Mouse (Mus musculus) ES-Bruce4 (cell line): Measurements from ENCODE around the gene Lrrtm3.

Experiments
- CTCF ChIP-seq: IDR thresholded peaks from one replicate; pipeline ENCODE4 v1.8.1; 2011; ENCODE audit warnings: low read depth, low read length
- EP300 ChIP-seq: IDR thresholded peaks from 2 replicates; pipeline ENCODE4 v1.6.1; 2011; ENCODE audit warnings: low read depth, low read length; ENCODE audit not compliant: insufficient read depth
- POLR2A ChIP-seq: IDR thresholded peaks from one replicate; pipeline ENCODE4 v1.8.1; 2011; ENCODE audit warnings: low read length; ENCODE audit not compliant: insufficient read depth

DNA sequence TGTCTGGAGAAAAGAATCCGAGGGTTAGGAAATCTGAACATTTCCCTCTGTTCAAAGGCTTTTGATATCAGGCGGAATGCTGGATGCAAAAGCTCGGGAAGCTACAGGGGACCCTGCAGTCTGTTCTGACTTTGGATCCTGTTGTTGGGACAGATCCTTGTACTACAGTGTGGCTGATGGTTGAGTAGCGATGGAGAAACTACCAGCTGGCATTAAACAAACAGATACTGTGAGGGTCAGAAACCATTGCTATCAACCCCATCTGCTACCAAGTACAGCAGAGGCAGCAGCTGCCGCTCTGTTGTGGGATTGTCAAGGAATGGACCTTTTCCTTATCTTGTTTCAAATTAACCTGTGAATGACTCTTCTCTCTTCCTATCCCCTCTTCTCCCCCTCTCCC, 156.1 kb downstream of the Lrrtm3 start:
- no peak for TF ChIP-seq EP300
- TF ChIP-seq CTCF, result no peak
- TF ChIP-seq POLR2A, result no peak
